Mouse (Mus musculus) embryonic facial prominence, embryonic 15.5 days (tissue): Measurements from ENCODE around the gene Gm6217. TPM values are rescaled to one million over a fixed set of nuclear protein-coding genes. Genes with fewer than 3 reads are reported as not detected.
"Not testable (repeated sequence)": the region's sequence is repeated elsewhere in the genome, so short reads cannot be mapped to it uniquely, and the experiment has no call there.

ENCODE experiments used
- ATAC-seq: fragments of 200-750 bp; cut with Nextera tagmentation; 2 replicates; pipeline ENCODE4 v1.8.0; 2017; ENCODE audit warnings: low read depth, moderate TSS enrichment; ENCODE audit not compliant: insufficient number of reproducible peaks, low FRiP score, low TSS enrichment
- H3K27ac ChIP-seq: fragments of 300-500 bp; sonication (generic); replicated peaks from 2 replicates; pipeline ENCODE4 v1.5.1; 2015; ENCODE audit warnings: mild to moderate bottlenecking, inconsistent platforms
- H3K27me3 ChIP-seq: fragments of 300-500 bp; sonication (generic); 2 replicates; pipeline ENCODE4 v1.6.1; 2015; ENCODE audit warnings: inconsistent platforms
- H3K36me3 ChIP-seq: fragments of 300-500 bp; sonication (generic); 2 replicates; pipeline ENCODE4 v1.6.1; 2015; ENCODE audit warnings: mild to moderate bottlenecking, inconsistent platforms
- H3K4me1 ChIP-seq: fragments of 300-500 bp; sonication (generic); 2 replicates; pipeline ENCODE4 v1.6.1; 2015; ENCODE audit warnings: inconsistent platforms
- H3K4me2 ChIP-seq: fragments of 300-500 bp; sonication (generic); replicated peaks from 2 replicates; pipeline ENCODE4 v1.6.1; 2015; ENCODE audit warnings: mild to moderate bottlenecking, inconsistent platforms
- H3K4me3 ChIP-seq: fragments of 300-500 bp; sonication (generic); replicated peaks from 2 replicates; pipeline ENCODE4 v1.5.1; 2015; ENCODE audit warnings: mild to moderate bottlenecking, inconsistent platforms
- H3K9ac ChIP-seq: fragments of 300-500 bp; sonication (generic); 2 replicates; pipeline ENCODE4 v1.6.1; 2015; ENCODE audit warnings: inconsistent platforms
- H3K9me3 ChIP-seq: fragments of 300-500 bp; sonication (generic); replicated peaks from 2 replicates; pipeline ENCODE4 v1.6.1; 2016; ENCODE audit warnings: inconsistent platforms
- WGBS: fragments of 180-500 bp; shearing (Covaris S2); methylation state at CpG from one replicate; pipeline ENCODE4 v1.1.7; 2015; 5-methylcytosine and 5-hydroxymethylcytosine counted together
- polyA plus RNA-seq: library from polyadenylated mRNA; unstranded; fragments of >200 nt; fragmentation: Nextera tagmentation; extraction: Ambion mirVana; gene quantifications from 2 replicates; pipeline ENCODE4 v1.2.1, GENCODE M21; 2015

Gene Gm6217
- polyA plus RNA-seq = 1.5 and 1.7 TPM in 2 replicates

DNA sequence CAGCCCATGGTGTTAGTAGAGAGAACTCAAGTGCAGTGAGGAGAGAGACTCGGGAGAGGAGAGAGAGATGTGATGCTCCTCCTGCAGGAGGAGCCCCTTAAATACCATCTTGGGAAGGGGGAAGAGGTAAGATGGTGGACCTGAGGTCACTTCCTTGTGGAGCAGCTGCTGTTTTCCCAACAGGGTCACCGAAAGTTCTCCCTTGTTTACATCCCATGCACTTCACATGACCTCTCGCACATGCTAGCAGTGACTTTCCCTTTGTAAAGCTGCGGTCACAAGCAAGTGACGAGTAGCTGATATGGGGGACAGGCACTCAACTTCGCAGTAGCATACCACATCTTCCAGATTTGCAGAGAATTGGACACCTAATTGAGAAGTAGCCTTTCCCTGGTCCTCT is at the start of gene Gm6217:
Gene Gm6217, minus strand, starts transcription at position 74 of the 400 bp plus-strand sequence.
- not testable (repeated sequence) for H3K4me1 ChIP-seq, H3K4me3 ChIP-seq, H3K27ac ChIP-seq, ATAC-seq, H3K9me3 ChIP-seq, H3K9ac ChIP-seq, H3K36me3 ChIP-seq, H3K4me2 ChIP-seq, H3K27me3 ChIP-seq
- WGBS = no CpG with 5 or more reads among the region's 6 CpGs

DNA sequence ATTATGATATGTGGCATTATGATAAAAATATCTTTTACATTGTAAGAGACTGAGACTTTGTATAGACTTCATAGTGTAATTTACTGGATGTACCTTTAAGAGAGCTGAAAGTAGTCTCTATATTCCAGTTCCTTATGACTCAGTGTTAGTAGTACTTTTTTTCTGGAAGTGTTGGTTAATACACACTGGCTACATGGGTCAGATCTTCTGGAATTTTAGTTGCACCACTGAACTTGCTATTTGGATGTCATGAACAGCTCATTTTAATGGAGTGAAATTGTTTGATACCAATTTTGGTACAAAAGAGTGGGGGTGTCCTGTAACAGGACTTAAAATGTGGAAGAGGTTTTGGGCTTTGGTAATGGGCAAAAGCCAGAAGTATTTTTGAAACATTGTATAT is 46.6 kb upstream of the Gm6217 start:
- Histone ChIP-seq H3K9me3 (no peaks in the 10 kb centered on the region), H3K27ac (no peak overlapping the region), H3K4me1 (no peaks in the 10 kb centered on the region), H3K9ac (no peak overlapping the region), H3K36me3 (no peaks in the 10 kb centered on the region), H3K4me3 (no peak overlapping the region), H3K4me2 (no peak overlapping the region), H3K27me3 (no peaks in the 10 kb centered on the region)
- ATAC-seq = no peak

DNA sequence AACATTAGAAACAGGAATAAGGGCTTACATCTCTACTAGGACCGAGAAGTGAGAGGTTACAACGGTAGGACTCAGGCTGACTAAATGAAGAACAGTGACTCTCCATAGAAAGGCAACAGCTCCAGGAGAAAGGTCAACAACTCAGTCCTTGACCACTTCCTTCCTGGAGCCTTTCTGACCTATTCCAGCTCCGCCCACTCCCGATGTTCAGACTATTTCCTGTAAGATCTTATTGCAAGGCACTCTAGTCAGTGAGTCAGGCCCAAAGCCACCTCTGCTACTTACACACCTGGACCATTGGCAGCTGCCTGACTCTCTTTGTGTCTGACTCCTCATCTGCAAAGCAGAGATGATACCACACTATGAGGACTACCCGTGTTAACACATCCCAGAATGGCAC is 44.6 kb upstream of the Gm6217 start:
- Histone ChIP-seq H3K9ac (no peak overlapping the region), H3K4me1 (no peaks in the 10 kb centered on the region), H3K4me2 (no peak overlapping the region), H3K36me3 (no peaks in the 10 kb centered on the region), H3K27me3 (no peaks in the 10 kb centered on the region), H3K9me3 (no peaks in the 10 kb centered on the region), H3K4me3 (no peak overlapping the region), H3K27ac (no peak overlapping the region)
- no peak for ATAC-seq
- 68% methylated on average over 5 of the region's 5 CpGs for WGBS

DNA sequence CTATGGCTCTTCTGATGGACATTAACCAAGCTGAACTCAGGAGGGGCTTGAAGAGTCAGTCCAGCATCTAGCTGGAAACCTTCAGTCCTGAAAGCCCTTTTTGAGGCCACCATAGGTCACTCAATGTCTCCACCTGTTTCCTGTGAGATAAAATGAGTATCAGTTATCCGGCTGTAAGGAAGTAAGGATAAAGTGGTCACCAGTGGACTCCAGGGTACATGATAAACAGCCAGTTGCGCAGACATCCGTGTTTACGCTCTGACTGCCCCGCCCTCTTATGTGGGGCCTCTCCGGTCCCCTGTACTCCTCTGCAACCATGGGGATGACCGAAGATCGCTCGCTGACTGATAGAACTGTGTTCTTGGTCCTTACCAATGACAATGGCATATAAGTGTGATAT is 43.1 kb upstream of the Gm6217 start:
- Histone ChIP-seq H3K4me2 (no peak overlapping the region), H3K27me3 (no peaks in the 10 kb centered on the region), H3K4me3 (no peak overlapping the region), H3K9me3 (no peaks in the 10 kb centered on the region), H3K9ac (no peak overlapping the region), H3K27ac (no peak overlapping the region), H3K36me3 (no peaks in the 10 kb centered on the region), H3K4me1 (no peaks in the 10 kb centered on the region)
- 86% methylated on average over 9 of the region's 9 CpGs for WGBS
- no peak for ATAC-seq

DNA sequence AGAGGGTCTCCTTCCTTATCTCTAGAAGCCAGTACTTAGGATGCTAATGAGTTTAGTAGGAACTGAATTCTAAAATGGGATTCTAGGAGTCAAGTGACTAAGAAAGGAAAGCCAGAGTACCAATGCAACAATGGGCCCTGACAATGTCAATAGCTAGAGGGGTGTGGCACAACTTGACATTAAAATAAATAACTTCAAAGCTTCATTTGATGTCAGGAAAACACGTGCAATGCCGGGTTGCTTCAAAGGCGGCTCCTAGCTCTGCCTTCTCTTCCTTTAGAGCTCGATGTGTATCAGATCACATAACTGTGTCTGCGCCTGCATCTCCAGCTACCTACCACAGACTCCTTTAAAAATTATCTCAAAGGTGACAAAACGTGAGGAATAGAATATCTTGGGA is 42.7 kb upstream of the Gm6217 start:
- no peak overlapping the region for H3K4me2 ChIP-seq
- H3K9me3 ChIP-seq = no peaks in the 10 kb centered on the region
- H3K36me3 ChIP-seq = no peaks in the 10 kb centered on the region
- no peak for ATAC-seq
- H3K27me3 ChIP-seq = no peaks in the 10 kb centered on the region
- H3K4me1 ChIP-seq = no peaks in the 10 kb centered on the region
- 63% methylated on average over 6 of the region's 6 CpGs for WGBS
- no peak overlapping the region for H3K4me3 ChIP-seq
- no peak overlapping the region for H3K27ac ChIP-seq
- H3K9ac ChIP-seq = no peak overlapping the region

DNA sequence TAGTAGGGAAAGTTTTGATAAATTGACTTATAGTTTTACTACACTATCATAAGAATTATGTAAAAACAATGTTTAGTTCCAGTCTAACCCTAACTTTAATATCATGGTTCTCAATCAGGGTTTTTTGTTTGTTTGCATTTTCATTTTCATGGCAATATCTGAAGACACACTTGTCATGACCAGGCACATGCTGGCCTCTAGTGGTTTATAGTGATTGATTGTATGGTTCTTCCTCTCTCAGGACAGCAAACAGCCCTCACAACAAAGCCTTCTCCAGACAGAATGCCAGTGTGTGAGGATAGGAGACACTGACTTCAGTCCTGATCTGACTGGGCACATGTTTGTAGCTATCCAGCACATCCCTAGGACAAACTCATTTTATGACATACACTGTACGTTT is 42.0 kb upstream of the Gm6217 start:
- no peak overlapping the region for H3K9ac ChIP-seq
- no peak overlapping the region for H3K27ac ChIP-seq
- ATAC-seq = no peak
- H3K9me3 ChIP-seq = no peaks in the 10 kb centered on the region
- H3K4me2 ChIP-seq = no peak overlapping the region
- H3K4me1 ChIP-seq = no peaks in the 10 kb centered on the region
- no peaks in the 10 kb centered on the region for H3K27me3 ChIP-seq
- H3K4me3 ChIP-seq = no peak overlapping the region
- 76% methylated on average over 1 of the region's 1 CpGs for WGBS
- no peaks in the 10 kb centered on the region for H3K36me3 ChIP-seq

DNA sequence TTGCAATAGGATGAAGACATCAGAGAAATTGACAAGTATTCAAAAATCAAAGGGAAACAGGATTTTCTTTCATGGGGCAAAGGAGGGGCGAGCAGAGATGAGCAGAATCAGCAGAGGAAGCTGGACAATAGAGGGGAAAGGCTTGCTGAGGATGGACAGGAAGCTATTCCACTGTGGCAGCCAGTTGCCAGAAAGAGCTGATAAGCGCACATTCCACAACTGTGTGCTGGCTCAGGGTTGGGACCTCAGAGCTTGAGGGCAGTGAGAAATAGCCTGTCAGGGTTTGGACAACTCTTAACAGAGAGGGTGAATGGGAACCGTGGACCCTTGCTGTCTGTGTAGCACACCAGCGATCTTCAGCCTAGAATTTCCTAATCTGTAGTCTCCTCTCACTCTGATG is 40.8 kb upstream of the Gm6217 start:
- no peaks in the 10 kb centered on the region for H3K36me3 ChIP-seq
- H3K9ac ChIP-seq = no peak overlapping the region
- 46% methylated on average over 4 of the region's 4 CpGs for WGBS
- no peaks in the 10 kb centered on the region for H3K4me1 ChIP-seq
- no peaks in the 10 kb centered on the region for H3K27me3 ChIP-seq
- H3K4me3 ChIP-seq = no peak overlapping the region
- H3K27ac ChIP-seq = no peak overlapping the region
- H3K9me3 ChIP-seq = no peaks in the 10 kb centered on the region
- ATAC-seq = no peak
- H3K4me2 ChIP-seq = no peak overlapping the region

DNA sequence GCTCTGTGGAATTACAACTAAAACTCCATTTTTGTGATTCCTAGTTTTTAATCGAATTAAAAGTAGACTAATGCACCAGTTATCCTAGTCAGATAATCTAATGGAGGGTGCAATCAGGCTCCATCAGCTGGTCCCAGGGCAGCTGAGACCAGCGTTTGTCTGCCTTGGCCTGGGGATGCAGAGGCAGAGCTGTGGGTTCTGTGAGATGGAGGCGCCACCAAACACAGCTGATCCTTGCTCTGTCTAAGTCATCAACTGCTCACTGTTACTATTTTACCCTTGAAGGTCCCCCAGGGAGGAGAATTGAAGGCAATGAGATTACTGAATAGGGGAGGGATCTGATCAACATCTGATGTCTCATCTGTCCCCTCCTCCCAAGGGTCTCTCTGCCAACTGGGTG is 35.2 kb upstream of the Gm6217 start:
- no peak overlapping the region for H3K9ac ChIP-seq
- H3K4me2 ChIP-seq = no peak overlapping the region
- H3K27ac ChIP-seq = no peak overlapping the region
- ATAC-seq = no peak
- H3K4me3 ChIP-seq = no peak overlapping the region
- no peaks in the 10 kb centered on the region for H3K27me3 ChIP-seq
- no peaks in the 10 kb centered on the region for H3K4me1 ChIP-seq
- no peaks in the 10 kb centered on the region for H3K36me3 ChIP-seq
- H3K9me3 ChIP-seq = no peaks in the 10 kb centered on the region
- WGBS = 66% methylated on average over 3 of the region's 3 CpGs

DNA sequence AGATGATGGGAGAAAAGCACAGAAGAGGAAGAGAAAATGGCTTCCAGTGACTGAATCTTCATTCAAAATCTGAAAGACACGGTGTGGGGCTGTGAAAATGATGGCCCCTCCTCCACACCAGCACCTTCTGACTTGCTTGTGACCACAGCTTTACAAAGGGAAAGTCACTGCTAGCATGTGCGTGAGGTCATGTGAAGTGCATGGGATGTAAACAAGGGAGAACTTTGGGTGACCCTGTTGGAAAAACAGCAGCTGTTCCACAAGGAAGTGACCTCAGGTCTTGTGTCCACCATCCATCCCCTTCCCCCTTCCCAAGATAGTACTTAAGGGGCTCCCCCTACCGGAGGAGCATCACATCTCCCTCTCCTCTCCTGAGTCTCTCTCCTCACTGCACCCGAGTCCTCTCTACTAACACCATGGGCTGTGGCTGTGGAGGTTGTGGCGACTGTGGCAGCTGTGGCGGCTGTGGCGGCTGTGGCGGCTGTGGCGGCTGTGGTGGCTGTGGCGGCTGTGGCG is 28.7 kb upstream of the Gm6217 start, which contains the start of gene Gm47955:
Gene Gm47955, plus strand, starts transcription at position 417 of the 516 bp plus-strand sequence.
- Histone ChIP-seq H3K9ac (no peak within 1 kb of the TSS), H3K4me1 (no peaks in the 10 kb centered on the region), H3K27ac (no peak within 1 kb of the TSS), H3K9me3 (no peaks in the 10 kb centered on the region), H3K4me2 (no peak within 1 kb of the TSS), H3K36me3 (no peaks in the 10 kb centered on the region), H3K27me3 (no peaks in the 10 kb centered on the region), H3K4me3 (no peak within 1 kb of the TSS)
- 94% methylated on average over 11 of the region's 11 CpGs for WGBS
- no peak for ATAC-seq

DNA sequence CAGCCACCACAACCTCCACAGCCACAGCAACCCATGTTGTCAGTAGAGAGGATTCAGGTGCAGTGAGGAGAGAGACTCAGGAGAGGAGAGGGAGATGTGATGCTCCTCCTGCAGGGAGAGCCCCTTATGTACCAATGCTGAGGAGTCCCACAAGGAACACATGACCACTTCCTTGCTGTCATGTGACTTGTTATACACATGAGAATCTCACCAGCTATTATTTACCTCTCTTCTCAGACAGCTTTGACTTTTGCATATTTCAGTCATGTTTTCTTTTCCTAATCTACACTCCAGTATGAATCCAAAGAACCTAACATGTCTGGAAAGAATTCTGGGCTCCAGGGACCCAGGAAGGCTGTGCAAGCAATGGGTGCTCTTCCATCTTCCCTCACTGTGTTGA is 24.7 kb upstream of the Gm6217 start, which contains the start of gene Gm7544:
Gene Gm7544, minus strand, starts transcription at position 101 of the 400 bp plus-strand sequence.
- not testable (repeated sequence) for H3K9ac ChIP-seq, H3K27me3 ChIP-seq, H3K27ac ChIP-seq, H3K4me2 ChIP-seq, H3K36me3 ChIP-seq, H3K9me3 ChIP-seq, H3K4me1 ChIP-seq, ATAC-seq, H3K4me3 ChIP-seq

DNA sequence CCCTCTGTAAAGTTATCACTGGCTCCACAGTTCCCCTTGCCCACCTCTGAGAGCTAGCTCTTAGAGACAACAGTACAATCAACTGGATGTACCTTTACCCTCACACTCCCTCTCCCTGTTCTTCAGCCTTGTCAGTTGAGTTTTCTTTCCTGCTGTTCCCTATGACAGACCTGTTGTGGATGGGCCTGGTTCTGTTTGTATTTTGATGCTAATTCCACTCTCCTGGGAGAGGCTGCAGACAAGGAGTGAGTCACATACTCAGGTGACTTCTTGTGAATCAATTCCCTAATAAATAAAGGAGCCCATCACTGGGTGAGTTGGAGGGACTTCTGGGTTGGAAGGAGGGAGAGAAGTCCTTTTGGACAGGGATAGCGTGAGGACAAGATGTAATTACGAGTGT is 17.4 kb upstream of the Gm6217 start:
- H3K27ac ChIP-seq = no peak overlapping the region

DNA sequence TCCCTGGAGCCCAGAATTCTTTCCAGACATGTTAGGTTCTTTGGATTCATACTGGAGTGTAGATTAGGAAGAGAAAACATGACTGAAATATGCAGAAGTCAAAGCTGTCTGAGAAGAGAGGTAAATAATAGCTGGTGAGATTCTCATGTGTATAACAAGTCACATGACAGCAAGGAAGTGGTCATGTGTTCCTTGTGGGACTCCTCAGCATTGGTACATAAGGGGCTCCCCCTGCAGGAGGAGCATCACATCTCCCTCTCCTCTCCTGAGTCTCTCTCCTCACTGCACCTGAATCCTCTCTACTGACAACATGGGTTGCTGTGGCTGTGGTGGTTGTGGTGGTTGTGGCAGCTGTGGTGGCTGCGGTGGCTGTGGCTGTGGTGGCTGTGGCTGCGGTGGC is 14.8 kb upstream of the Gm6217 start:
- H3K27me3 ChIP-seq, ATAC-seq, H3K27ac ChIP-seq, H3K4me2 ChIP-seq, H3K4me1 ChIP-seq, H3K4me3 ChIP-seq, H3K9ac ChIP-seq, H3K36me3 ChIP-seq, H3K9me3 ChIP-seq: not testable (repeated sequence)
- WGBS = 100% methylated on average over 2 of the region's 2 CpGs

More for the DNA sequence above, 17.4 kb upstream of the Gm6217 start:
- ATAC-seq = no peak
- Histone ChIP-seq H3K27me3 (no peaks in the 10 kb centered on the region), H3K36me3 (no peaks in the 10 kb centered on the region), H3K9ac (no peak overlapping the region), H3K4me2 (no peak overlapping the region), H3K9me3 (no peaks in the 10 kb centered on the region), H3K4me3 (no peak overlapping the region), H3K4me1 (no peaks in the 10 kb centered on the region)
- WGBS = 82% methylated on average over 2 of the region's 2 CpGs
